Mouse (Mus musculus) B cell, adult 2 months (primary cell): ENCODE measurements around the gene Esp15.
"Not testable (repeated sequence)": the region's sequence is repeated elsewhere in the genome, so short reads cannot be mapped to it uniquely, and the experiment has no call there.

Source experiments
- DNase-seq, 2 experiments: peaks; one replicate each; pipeline ENCODE4 v3.0.0; 2022

Esp15 gene

GRCm38 (mm10) chr17:39640654-39641053, at the start of gene Esp15:
Gene Esp15, plus strand, starts transcription at chr17:39640954.
- DNase-seq = not testable (repeated sequence)

- DNase-seq = no peak
These were observed 49.2 kb upstream of the Esp15 start for GRCm38 (mm10) chr17:39591550-39591949.
